Mouse (Mus musculus) cerebellum, adult 2 months (tissue): ENCODE results near the gene Asb18. TPM values are rescaled to one million over a fixed set of nuclear protein-coding genes. Genes with fewer than 3 reads are reported as not detected.
A peak's percentile ranks its signal among the peaks of the same experiment; 100 is the strongest.

Source experiments
- DNase-seq, 2 experiments: peaks; one replicate each; pipeline ENCODE4 v3.0.0; 2021
- H3K27ac ChIP-seq: fragments of 200-500 bp; 2 replicates; pipeline ENCODE4 v1.5.1; 2012; ENCODE audit warnings: low read length, control low read depth, inconsistent platforms; ENCODE audit not compliant: insufficient read depth
- H3K27me3 ChIP-seq: fragments of 200-500 bp; 2 replicates; pipeline ENCODE4 v1.6.1; 2012; ENCODE audit warnings: inconsistent platforms, mild to moderate bottlenecking, low read length, moderate library complexity; ENCODE audit not compliant: control insufficient read depth, insufficient read depth
- H3K4me1 ChIP-seq: fragments of 200-500 bp; 2 replicates; pipeline ENCODE4 v1.6.1; 2011; ENCODE audit warnings: low read length; ENCODE audit not compliant: control insufficient read depth, insufficient read depth
- H3K4me3 ChIP-seq: fragments of 200-500 bp; replicated peaks from 2 replicates; pipeline ENCODE3; 2011; ENCODE audit warnings: mild to moderate bottlenecking, low read depth, low read length, control low read depth; ENCODE audit not compliant: insufficient read depth
- CTCF ChIP-seq: fragments of 200-500 bp; IDR thresholded peaks from 2 replicates; pipeline ENCODE4 v1.5.1; 2011; ENCODE audit warnings: low read depth, mild to moderate bottlenecking, control low read depth, low read length, moderate library complexity, borderline replicate concordance; ENCODE audit not compliant: insufficient read depth
- POLR2A ChIP-seq: fragments of 200-500 bp; IDR thresholded peaks from 2 replicates; pipeline ENCODE4 v1.6.1; 2011; ENCODE audit warnings: low read length, control low read depth, borderline replicate concordance; ENCODE audit not compliant: insufficient read depth
- WGBS: fragments of 180-500 bp; shearing (Covaris S2); methylation state at CpG from one replicate; pipeline ENCODE4 v1.1.7; 2018; 5-methylcytosine and 5-hydroxymethylcytosine counted together
- polyA plus RNA-seq: library from polyadenylated mRNA; depleted of rRNA; stranded (reverse); fragments of >200 nt; gene quantifications from 2 replicates; pipeline ENCODE4 v1.2.3, GENCODE M21; 2012; rRNA removed

Gene Asb18
- 1.3 and 1.5 TPM in 2 replicates for polyA plus RNA-seq

DNA sequence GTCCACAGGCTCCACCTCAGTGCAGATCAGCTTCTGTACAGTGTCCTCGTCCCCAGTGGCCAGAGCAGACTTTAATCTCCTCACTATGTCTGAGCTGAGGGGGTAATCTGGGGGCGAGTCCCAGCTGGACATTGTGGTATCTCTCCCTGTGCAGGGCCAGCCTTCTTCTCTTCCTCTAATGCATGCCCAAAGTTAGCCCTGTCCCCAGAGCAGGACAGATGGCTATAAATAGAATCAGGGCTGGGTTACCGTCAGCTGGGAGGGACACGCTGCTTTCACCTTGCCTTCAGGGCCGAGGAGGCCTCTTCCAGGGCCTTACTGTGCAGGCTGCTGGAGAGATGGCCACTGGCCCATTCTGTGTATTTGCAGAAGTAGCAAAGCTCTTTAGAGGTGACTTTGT is at the start of gene Asb18:
TSS of gene Asb18 (minus strand) at position 221 of the 400 bp plus-strand sequence.
- H3K27ac ChIP-seq: no peak within 1 kb of the TSS
- TF ChIP-seq CTCF (no peak), POLR2A (no peak)
- no peak within 1 kb of the TSS for H3K4me3 ChIP-seq
- H3K4me1 ChIP-seq: no peaks in the 10 kb centered on the region
- H3K27me3 ChIP-seq: no peaks in the 10 kb centered on the region
- DNase-seq: peak; percentile 53 to 65
- WGBS: 64% methylated on average over 5 of the region's 5 CpGs

DNA sequence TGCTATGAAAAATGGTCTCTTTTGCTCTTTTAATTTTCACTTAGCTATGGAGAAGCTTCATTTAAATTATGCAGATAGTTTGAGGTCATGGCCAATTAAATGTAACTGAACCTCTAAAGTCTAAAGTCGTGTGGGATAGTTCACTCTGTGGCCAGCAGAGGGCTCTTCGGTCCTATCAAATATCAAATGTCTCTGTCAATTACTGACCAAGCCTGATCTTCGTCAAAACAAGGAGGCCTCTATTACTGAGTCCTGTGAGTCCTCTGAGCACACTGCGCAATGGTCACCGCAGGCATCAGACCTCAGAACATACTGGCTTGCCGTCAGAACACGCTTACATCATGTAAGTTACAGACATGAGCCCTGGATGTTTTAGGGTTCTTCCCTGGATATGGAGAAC is 46.1 kb upstream of the Asb18 start:
- peak; percentile 34 to 45 for DNase-seq
- Histone ChIP-seq H3K4me3 (no peak overlapping the region), H3K27ac (no peak overlapping the region), H3K27me3 (no peaks in the 10 kb centered on the region), H3K4me1 (no peaks in the 10 kb centered on the region)
- TF ChIP-seq POLR2A: no peak
- peak; percentile 59 for TF ChIP-seq CTCF
- 10% methylated on average over 7 of the region's 7 CpGs for WGBS

DNA sequence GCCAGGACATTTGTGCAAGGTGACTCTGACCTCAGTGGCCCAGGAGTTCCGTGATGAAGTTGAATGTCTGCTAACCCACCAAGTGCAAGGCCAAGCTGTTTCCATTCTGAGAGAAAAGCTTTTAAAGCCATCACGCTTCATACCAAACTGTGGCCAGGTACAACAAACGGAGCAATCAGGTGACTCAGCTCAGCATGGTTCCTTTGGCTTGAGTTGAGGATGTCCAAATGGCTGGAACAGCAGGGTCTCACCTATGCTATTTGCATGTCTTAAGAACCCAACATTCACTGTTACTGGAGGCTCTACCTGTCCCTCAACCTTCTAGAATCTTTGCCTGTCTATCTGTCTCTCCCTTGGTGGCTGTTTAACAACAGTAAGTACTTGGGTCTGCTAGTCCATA is 45.6 kb upstream of the Asb18 start:
- no peak for TF ChIP-seq POLR2A
- DNase-seq: no peak
- no peaks in the 10 kb centered on the region for H3K4me1 ChIP-seq
- H3K27ac ChIP-seq: no peak overlapping the region
- H3K4me3 ChIP-seq: no peak overlapping the region
- no peaks in the 10 kb centered on the region for H3K27me3 ChIP-seq
- WGBS: 64% methylated on average over 3 of the region's 3 CpGs

DNA sequence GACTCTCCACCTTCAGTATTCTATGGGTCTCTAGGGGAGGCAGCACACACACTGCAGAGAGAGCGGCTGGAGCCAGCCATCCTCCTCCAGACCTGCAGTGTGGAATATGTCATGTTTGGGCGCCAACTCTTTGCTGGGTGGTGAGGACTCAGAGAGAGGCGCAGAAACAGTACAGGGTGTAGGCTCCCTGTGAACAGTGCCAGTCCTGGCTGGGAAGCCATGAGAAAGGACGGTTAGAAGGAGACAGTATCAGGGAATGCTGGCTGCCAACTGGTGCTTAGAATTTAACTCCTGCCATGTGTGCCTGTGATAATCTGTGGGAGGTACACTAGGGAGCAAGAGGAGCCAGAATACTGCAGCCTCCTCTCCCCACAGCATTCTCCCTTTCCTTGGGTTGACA is 40.5 kb upstream of the Asb18 start:
- no peak for DNase-seq
- WGBS: 45% methylated on average over 4 of the region's 4 CpGs
- Histone ChIP-seq H3K4me3 (no peak overlapping the region), H3K27ac (no peak overlapping the region), H3K27me3 (no peaks in the 10 kb centered on the region), H3K4me1 (no peaks in the 10 kb centered on the region)
- TF ChIP-seq CTCF: no peak

DNA sequence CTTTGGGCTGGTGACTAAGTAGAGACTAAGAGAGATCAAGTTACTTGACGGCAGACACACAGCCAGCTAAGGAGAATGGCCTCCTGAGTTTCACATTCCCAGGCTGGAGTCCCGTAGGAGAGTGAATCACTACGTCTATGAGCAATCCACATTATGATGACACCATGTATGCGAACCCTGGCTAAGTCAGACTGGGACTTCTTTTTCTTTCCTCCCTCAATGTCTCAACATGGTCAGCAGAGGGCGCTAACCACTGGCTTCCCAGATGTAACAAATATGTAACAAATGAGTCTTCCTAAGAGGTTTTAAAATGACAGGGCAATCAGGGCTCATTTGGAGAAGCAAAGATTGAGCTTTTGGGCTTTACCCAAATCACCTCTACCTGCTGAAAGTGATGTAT is 36.9 kb upstream of the Asb18 start:
- Histone ChIP-seq H3K27me3 (no peaks in the 10 kb centered on the region), H3K4me3 (no peak overlapping the region), H3K27ac (no peak overlapping the region), H3K4me1 (no peaks in the 10 kb centered on the region)
- TF ChIP-seq POLR2A (no peak), CTCF (no peak; the same call in 1 of the 2 replicates)
- peak in 1 of 2 experiments; percentile 26 for DNase-seq
- WGBS: 32% methylated on average over 5 of the region's 5 CpGs

DNA sequence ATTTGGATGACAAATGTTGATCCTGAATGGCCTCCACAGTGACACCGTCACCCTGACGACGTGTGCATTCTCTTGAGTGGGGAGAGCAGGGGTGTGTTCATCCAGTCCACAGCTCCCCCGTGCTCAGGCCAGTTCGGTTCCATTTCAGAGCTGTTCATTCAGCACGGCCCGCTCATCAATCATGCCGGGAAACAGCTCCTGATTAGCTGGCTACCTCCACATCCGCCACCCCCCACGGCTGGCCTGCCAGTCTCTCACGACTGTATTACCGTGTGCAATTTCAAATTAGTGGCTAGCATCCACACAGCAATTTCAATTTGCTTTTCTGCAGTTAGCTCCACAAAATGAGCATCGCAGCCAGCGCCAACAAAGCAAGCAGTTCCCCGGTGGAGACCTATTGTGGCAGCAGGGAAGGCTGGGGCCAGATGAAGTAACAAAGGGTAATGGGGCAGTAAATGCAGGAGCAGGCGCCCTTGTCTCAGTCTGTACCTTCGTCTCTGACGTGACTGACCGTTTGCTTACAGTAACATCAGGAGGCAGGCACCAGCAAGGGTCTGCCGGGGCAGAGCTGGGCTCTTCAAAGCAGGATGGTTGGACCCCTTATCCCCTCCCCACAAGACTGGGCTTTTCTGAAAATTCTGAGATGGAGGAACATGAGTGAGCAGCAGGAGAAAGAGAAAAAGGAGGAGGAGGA is 35.7 kb upstream of the Asb18 start:
- Histone ChIP-seq H3K4me3 (no peak overlapping the region), H3K27me3 (no peaks in the 10 kb centered on the region), H3K27ac (no peak overlapping the region), H3K4me1 (no peaks in the 10 kb centered on the region)
- no peak for TF ChIP-seq CTCF
- no peak for TF ChIP-seq POLR2A
- 39% methylated on average over 20 of the region's 20 CpGs for WGBS
- no peak for DNase-seq

DNA sequence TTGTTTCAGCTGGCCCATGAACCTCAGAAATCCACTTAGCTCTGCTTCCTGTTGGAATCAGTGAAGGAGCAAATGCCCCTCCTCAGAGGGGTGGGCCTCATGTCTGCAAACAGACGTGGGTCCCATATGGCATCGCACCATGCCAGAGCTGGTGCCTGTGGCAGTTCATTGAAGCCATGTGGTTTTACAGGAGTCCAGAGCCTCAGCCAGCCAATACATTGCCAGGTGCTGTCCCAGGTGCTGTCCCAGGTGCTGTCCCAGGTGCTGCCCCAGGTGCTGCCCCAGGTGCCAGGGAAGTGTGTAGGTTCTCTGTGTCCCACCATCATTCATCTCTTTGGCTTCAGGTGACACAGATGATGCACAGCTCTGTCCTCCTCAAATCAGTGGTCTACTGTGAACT is 13.8 kb upstream of the Asb18 start:
- DNase-seq: no peak
- H3K27ac ChIP-seq: no peak overlapping the region
- no peak for TF ChIP-seq CTCF
- TF ChIP-seq POLR2A: no peak
- no peaks in the 10 kb centered on the region for H3K4me1 ChIP-seq
- WGBS: 25% methylated on average over 2 of the region's 2 CpGs
- H3K4me3 ChIP-seq: no peak overlapping the region
- no peaks in the 10 kb centered on the region for H3K27me3 ChIP-seq

DNA sequence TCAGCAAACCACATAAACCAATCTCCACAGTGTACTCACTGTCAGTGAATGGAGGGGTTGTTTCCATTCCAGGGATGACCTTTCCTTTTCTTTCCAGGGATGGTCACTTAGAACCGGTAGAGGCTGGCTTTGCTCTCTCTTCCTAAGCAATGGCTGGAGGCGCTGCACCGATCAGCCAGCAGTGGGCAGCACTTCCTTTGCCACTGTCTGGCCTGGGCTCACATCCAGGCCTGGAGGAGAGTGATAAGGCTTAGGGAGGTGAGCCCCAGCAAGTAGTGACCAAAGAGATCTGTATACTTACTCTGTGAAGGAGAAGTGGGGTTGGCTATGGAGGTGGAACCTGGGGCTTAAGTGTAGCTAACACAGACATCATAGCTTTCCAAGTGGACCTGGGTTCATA is 12.5 kb upstream of the Asb18 start:
- 34% methylated on average over 3 of the region's 3 CpGs for WGBS
- Histone ChIP-seq H3K27ac (no peak overlapping the region), H3K27me3 (no peaks in the 10 kb centered on the region), H3K4me3 (no peak overlapping the region), H3K4me1 (no peaks in the 10 kb centered on the region)
- no peak for TF ChIP-seq POLR2A
- 0 out of 2 replicates have a peak, but pooled peaks have one; percentile 28 for TF ChIP-seq CTCF
- no peak for DNase-seq

DNA sequence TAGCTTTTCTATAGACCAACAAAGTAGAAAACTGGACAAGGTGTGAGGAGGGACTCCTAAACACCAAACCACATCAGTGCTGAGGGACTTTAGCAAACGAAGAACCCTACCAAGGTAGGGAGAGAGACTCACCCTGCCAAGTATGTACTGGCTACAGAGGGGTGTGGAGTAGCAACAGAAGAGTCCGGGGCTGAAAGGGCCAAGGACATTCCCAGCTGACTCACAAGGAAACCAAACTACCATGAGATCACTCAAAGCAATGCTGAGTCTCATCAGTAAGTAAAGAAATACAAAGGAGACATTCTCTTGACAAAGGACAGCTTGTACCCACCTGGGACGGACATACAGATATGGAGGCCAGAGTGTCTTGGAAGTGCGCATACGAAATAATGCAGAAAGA is 5.9 kb upstream of the Asb18 start:
- Histone ChIP-seq H3K4me3 (no peak overlapping the region), H3K27me3 (no peaks in the 10 kb centered on the region), H3K4me1 (no peaks in the 10 kb centered on the region), H3K27ac (no peak overlapping the region)
- TF ChIP-seq POLR2A: no peak
- no peak for TF ChIP-seq CTCF
- no peak for DNase-seq
- WGBS: 87% methylated on average over 5 of the region's 5 CpGs
